Mouse (Mus musculus) liver, adult (tissue): ENCODE measurements at regions not wholly inside any gene's neighbourhood (a gene's known extent, or its start where the extent isn't known, plus 50 kb on each side); places are given as distances from the start of the nearest gene placed in this dataset.

Source experiments
- GATA4 ChIP-seq: IDR thresholded peaks from 2 replicates; pipeline ENCODE4 v1.6.1; 2014; ENCODE audit warnings: mild to moderate bottlenecking, low read length; ENCODE audit not compliant: insufficient replicate concordance

- no peak for TF ChIP-seq GATA4
These were observed 536.4 kb downstream of the Fam19a2 start for GRCm38 (mm10) chr10:123800067-123800691.

- TF ChIP-seq GATA4 = no peak
These were observed 537.1 kb downstream of the Fam19a2 start for GRCm38 (mm10) chr10:123800692-123801528.

GRCm38 (mm10) chr10:123810882-123811281 is 547.1 kb downstream of the Fam19a2 start:
- no peak for TF ChIP-seq GATA4

- TF ChIP-seq GATA4 = no peak
These were observed 549.3 kb downstream of the Fam19a2 start for GRCm38 (mm10) chr10:123813142-123813541.

GRCm38 (mm10) chr10:123840061-123840751 is 576.4 kb downstream of the Fam19a2 start:
- no peak for TF ChIP-seq GATA4

GRCm38 (mm10) chr10:123842141-123842540 is 578.3 kb downstream of the Fam19a2 start:
- TF ChIP-seq GATA4 = no peak

GRCm38 (mm10) chr10:123843604-123844003 is 579.8 kb downstream of the Fam19a2 start:
- TF ChIP-seq GATA4 = no peak

- peak; percentile 95 for TF ChIP-seq GATA4
These were observed 582.8 kb downstream of the Fam19a2 start for GRCm38 (mm10) chr10:123846631-123847030.

- no peak for TF ChIP-seq GATA4
These were observed 584.8 kb downstream of the Fam19a2 start for GRCm38 (mm10) chr10:123848564-123848963.

GRCm38 (mm10) chr10:123875459-123875858 is 611.7 kb downstream of the Fam19a2 start:
- no peak for TF ChIP-seq GATA4

GRCm38 (mm10) chr10:123875882-123876281 is 612.1 kb downstream of the Fam19a2 start:
- TF ChIP-seq GATA4 = no peak

GRCm38 (mm10) chr10:123888681-123889172 is 624.9 kb downstream of the Fam19a2 start:
- TF ChIP-seq GATA4 = no peak

GRCm38 (mm10) chr10:123919054-123919453 is 655.3 kb downstream of the Fam19a2 start:
- no peak for TF ChIP-seq GATA4

- no peak for TF ChIP-seq GATA4
These were observed 666.2 kb downstream of the Fam19a2 start for GRCm38 (mm10) chr10:123929955-123930354.
